Mouse (Mus musculus) kidney, postnatal 0 days (tissue): ENCODE measurements around the gene Efs. TPM values are rescaled to one million over a fixed set of nuclear protein-coding genes. Genes with fewer than 3 reads are reported as not detected.

Experiments used
- ATAC-seq: fragments of 200-750 bp; cut with Nextera tagmentation; replicated peaks from 2 replicates; pipeline ENCODE4 v1.8.0; 2017; ENCODE audit warnings: low read depth, moderate number of reproducible peaks, moderate TSS enrichment, moderate library complexity; ENCODE audit not compliant: low FRiP score
- DNase-seq: peaks from one replicate; pipeline ENCODE4 v3.0.0-alpha.2; 2016; ENCODE audit warnings: low spot score
- H3K27ac ChIP-seq: fragments of 300-500 bp; sonication (generic); 2 replicates; pipeline ENCODE4 v1.5.1; 2014; ENCODE audit warnings: mild to moderate bottlenecking
- H3K27me3 ChIP-seq: fragments of 300-500 bp; sonication (generic); 2 replicates; pipeline ENCODE4 v1.6.1; 2014; ENCODE audit warnings: low read length, mixed read lengths; ENCODE audit not compliant: insufficient read depth
- H3K36me3 ChIP-seq: fragments of 300-500 bp; sonication (generic); 2 replicates; pipeline ENCODE4 v1.6.1; 2014; ENCODE audit warnings: low read length, mixed read lengths; ENCODE audit not compliant: insufficient read depth
- H3K4me1 ChIP-seq: fragments of 300-500 bp; sonication (generic); replicated peaks from 2 replicates; pipeline ENCODE4 v1.6.1; 2014; ENCODE audit warnings: antibody characterized with exemption, low read length, mixed read lengths; ENCODE audit not compliant: insufficient read depth
- H3K4me2 ChIP-seq: fragments of 300-500 bp; sonication (generic); 2 replicates; pipeline ENCODE4 v1.6.1; 2014; ENCODE audit warnings: mild to moderate bottlenecking, low read length, moderate library complexity, mixed read lengths
- H3K4me3 ChIP-seq: fragments of 300-500 bp; sonication (generic); replicated peaks from 2 replicates; pipeline ENCODE4 v1.5.1; 2014; ENCODE audit warnings: low read depth, low read length
- H3K9ac ChIP-seq: fragments of 300-500 bp; sonication (generic); 2 replicates; pipeline ENCODE4 v1.6.1; 2014; ENCODE audit warnings: low read depth, low read length
- H3K9me3 ChIP-seq: fragments of 300-500 bp; sonication (generic); replicated peaks from 2 replicates; pipeline ENCODE4 v1.6.1; 2016; ENCODE audit warnings: low read length, inconsistent platforms, mixed read lengths
- CTCF ChIP-seq: IDR thresholded peaks from 2 replicates; pipeline ENCODE4 v1.5.1; 2016; ENCODE audit warnings: antibody characterized with exemption, low read depth, mild to moderate bottlenecking, moderate library complexity
- WGBS: fragments of 180-500 bp; shearing (Covaris S2); extraction: QIAGEN DNeasy Blood & Tissue Kit; methylation state at CpG from one replicate; pipeline ENCODE4 v1.1.7; 2014; 5-methylcytosine and 5-hydroxymethylcytosine counted together
- polyA plus RNA-seq: library from polyadenylated mRNA; unstranded; fragments of >200 nt; fragmentation: Nextera tagmentation; extraction: Ambion mirVana; gene quantifications from 2 replicates; pipeline ENCODE4 v1.2.1, GENCODE M21; 2015

Efs gene
- polyA plus RNA-seq, 1 experiment from 2014 or later, result 15.0 TPM

GRCm38 (mm10) chr14:54893651-54894181, 32.2 kb downstream of the Efs start:
- H3K4me2 ChIP-seq, result peak overlapping the region; percentile 61
- peak overlapping the region; percentile 100 for H3K9ac ChIP-seq
- H3K36me3 ChIP-seq, result peaks cover 17% of the 10 kb centered on the region
- no peaks in the 10 kb centered on the region for H3K9me3 ChIP-seq
- peak overlapping the region; percentile 100 for H3K4me3 ChIP-seq
- ATAC-seq (peak; percentile 99), DNase-seq (peak; percentile 100)
- no peak for TF ChIP-seq CTCF
- 0 out of 2 replicates have a peak, but pooled peaks cover 3% of the 10 kb centered on the region for H3K4me1 ChIP-seq
- H3K27me3 ChIP-seq, result no peaks in the 10 kb centered on the region
- WGBS, result under 1% methylated on average over 34 of the region's 38 CpGs
- H3K27ac ChIP-seq, result peak overlapping the region; percentile 97

- Histone ChIP-seq H3K27me3 (no peaks in the 10 kb centered on the region), H3K9ac (peak within 1 kb of the TSS; percentile 20; the same call in 1 of the 2 replicates), H3K4me2 (peak within 1 kb of the TSS; percentile 47), H3K9me3 (no peaks in the 10 kb centered on the region), H3K4me1 (0 out of 2 replicates have a peak, but pooled peaks cover 3% of the 10 kb centered on the region), H3K4me3 (peak within 1 kb of the TSS; percentile 100), H3K27ac (peak within 1 kb of the TSS; percentile 77), H3K36me3 (peaks cover 7% of the 10 kb centered on the region)
- ATAC-seq, result no peak
- no peak for DNase-seq
- WGBS, result 93% methylated on average over 3 of the region's 3 CpGs
- no peak for TF ChIP-seq CTCF
Measured at GRCm38 (mm10) chr14:54892200-54892599, 33.7 kb downstream of the Efs start, which contains the start of gene Pabpn1. Gene Pabpn1, plus strand, starts transcription at chr14:54892500.

- ATAC-seq, result no peak
- no peak for TF ChIP-seq CTCF
- Histone ChIP-seq H3K4me1 (peaks cover 11% of the 10 kb centered on the region), H3K9me3 (no peaks in the 10 kb centered on the region), H3K9ac (no peak overlapping the region), H3K4me2 (peak overlapping the region; percentile 83), H3K4me3 (no peak overlapping the region), H3K27ac (no peak overlapping the region), H3K27me3 (no peaks in the 10 kb centered on the region), H3K36me3 (no peaks in the 10 kb centered on the region)
- 82% methylated on average over 11 of the region's 11 CpGs for WGBS
- DNase-seq, result no peak
Measured at GRCm38 (mm10) chr14:54885309-54885708, 40.6 kb downstream of the Efs start.

- WGBS, result 11% methylated on average over 21 of the region's 21 CpGs
- ATAC-seq (no peak; the same call in 1 of the 2 replicates), DNase-seq (peak; percentile 64)
Measured at GRCm38 (mm10) chr14:54884022-54884712, 41.8 kb downstream of the Efs start.

GRCm38 (mm10) chr14:54883154-54884021, 42.5 kb downstream of the Efs start, which contains the start of the genes Bcl2l2 and Gm20521:
Gene Bcl2l2, plus strand, starts transcription at chr14:54883377.
Gene Gm20521, plus strand, starts transcription at chr14:54883441.
- H3K27ac ChIP-seq, result peak within 1 kb of the TSS; percentile 96
- no peak for TF ChIP-seq CTCF
- ATAC-seq, result peak; percentile 91
- under 1% methylated on average over 27 of the region's 27 CpGs for WGBS
- H3K9me3 ChIP-seq, result no peaks in the 10 kb centered on the region
- DNase-seq, result peak; percentile 93
- no peaks in the 10 kb centered on the region for H3K36me3 ChIP-seq
- H3K4me2 ChIP-seq, result peak within 1 kb of the TSS; percentile 83
- H3K4me1 ChIP-seq, result peaks cover 11% of the 10 kb centered on the region
- H3K27me3 ChIP-seq, result no peaks in the 10 kb centered on the region
- H3K9ac ChIP-seq, result peak within 1 kb of the TSS; percentile 84
- peak within 1 kb of the TSS; percentile 69 for H3K4me3 ChIP-seq

More at GRCm38 (mm10) chr14:54884022-54884712, 41.8 kb downstream of the Efs start:
- H3K9ac ChIP-seq, result peak overlapping the region; percentile 84
- H3K36me3 ChIP-seq, result no peaks in the 10 kb centered on the region
- peak overlapping the region; percentile 96 for H3K27ac ChIP-seq
- H3K4me3 ChIP-seq, result peak overlapping the region; percentile 69
- no peaks in the 10 kb centered on the region for H3K27me3 ChIP-seq
- H3K4me1 ChIP-seq, result peaks cover 11% of the 10 kb centered on the region
- H3K9me3 ChIP-seq, result no peaks in the 10 kb centered on the region
- H3K4me2 ChIP-seq, result peak overlapping the region; percentile 83
- no peak for TF ChIP-seq CTCF
